Mouse (Mus musculus) cerebellum, postnatal 4 days (tissue): ENCODE results near the gene Krt79.

Experiments used
- DNase-seq, 2 experiments: peaks; one replicate each; pipeline ENCODE4 v3.0.0; 2022; ENCODE audit warnings: low spot score in 2 of 2, mixed read lengths in 1 of 2

The Krt79 gene

DNA sequence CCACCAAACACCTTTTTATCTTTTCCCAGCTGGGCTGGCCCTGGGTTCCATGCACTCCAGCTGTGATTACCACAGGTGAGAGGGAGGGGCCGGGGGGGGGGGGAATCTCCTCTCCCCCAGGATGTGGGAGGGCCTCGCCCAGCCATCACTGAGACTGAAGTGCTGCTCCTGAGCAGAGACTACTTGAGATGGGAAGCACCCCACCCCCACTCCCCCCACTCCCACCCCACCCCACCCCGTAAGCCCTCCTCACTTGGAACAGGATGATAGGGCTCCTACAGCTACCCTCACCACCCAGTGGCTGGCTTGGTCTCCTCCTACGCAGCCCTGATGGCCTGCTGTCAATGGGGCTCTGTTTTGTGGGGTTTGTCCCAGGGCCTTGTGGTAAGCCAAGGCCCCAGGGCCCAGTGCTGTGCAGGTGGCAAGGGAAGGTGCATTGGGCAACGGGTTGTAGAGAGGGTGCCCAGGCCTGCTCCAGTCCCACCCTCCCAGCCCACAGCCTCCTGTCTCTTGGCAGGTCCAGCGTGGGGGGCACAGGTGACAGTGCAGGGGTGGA lies at the start of gene Krt79:
Gene Krt79 (minus strand): TSS at position 51 of the 556 bp plus-strand sequence.
- no peak for DNase-seq

DNA sequence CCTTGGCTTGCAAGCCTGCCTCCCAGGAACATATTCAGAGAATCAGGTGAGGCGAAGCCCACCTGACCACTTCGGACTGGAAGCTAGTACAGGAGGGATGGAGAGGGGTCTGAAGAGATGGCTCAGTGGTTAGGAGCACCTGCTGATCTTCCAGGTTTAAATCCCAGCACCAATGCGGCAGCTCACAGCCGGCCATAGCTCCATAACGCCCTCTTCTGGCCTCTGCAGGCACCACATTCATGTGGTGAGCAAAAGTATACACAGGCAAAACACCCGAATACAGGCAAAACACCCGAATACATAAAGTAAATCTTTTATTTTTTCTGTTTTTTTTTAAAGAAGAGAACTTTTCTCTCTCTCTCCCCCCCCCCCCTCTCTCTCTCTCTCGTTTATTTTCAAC lies 48.6 kb upstream of the Krt79 start:
- DNase-seq: no peak

DNA sequence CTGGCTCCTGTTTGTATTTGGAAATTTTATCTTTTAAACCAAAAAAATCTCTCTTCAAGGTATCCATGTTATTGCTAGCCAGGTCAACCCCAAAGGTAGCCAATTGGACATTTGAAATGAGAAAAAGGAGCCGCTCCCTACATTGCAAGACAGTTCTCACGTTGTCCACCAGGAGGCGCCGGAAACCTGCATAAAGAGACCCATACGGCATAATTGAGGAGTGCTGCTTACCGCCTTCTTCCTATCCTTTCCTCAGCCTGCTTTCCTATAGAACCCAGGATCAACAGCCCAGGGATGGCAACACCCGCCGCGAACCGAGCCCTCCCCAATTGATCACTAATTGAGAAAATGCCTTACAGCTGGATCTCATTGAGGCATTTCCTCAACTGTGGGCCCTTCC lies 48.0 kb upstream of the Krt79 start:
- peak; percentile 84 to 89 for DNase-seq

DNA sequence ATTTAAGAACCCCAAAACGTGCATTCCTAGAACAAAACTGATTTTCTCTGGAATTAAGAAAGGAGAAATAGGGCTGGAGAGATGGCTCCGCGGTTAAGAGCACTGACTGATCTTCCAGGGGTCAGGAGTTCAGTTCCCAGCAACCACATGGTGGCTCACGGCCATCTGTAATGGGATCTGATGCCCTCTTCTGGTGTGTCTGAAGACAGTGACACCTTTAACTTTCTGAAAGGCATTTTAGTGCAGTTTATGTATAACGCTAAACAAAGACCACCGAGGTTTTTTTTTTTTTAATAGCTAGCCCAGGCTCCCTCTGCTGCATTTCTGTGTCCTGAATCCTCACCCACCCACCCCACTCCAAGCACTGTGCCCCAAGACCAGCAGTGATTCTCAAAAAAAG lies 44.6 kb upstream of the Krt79 start:
- no peak for DNase-seq

DNA sequence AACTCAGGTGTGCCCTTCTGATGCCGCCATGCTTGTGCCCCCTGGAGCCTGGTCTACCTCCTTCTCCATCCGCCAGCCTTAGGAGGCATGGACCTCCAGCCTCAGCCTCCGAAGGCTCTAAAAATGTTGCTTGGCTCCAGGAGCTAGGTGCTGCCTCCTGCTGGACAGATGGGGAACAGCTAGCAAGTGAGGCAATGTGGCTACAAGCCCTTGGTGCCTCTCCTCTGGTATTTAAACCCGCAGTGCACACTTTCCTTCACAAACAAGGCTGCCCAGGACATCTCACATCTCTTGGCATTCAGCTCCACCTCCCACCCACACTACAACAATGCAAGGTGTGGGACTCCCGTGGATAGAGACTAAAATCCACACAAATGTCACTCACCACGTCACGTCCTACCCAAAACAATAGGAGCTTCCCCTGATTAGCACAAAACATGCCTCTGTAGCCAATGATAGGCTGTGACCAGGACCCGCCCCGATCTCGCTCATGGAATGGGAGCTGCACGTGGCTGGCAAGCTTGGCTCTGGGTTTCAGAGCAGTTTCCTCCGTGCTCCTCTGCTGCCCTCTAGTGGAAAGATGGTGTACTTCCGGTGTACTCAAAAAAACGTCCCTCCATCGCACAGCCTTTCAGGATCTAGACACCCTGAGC lies 44.0 kb upstream of the Krt79 start:
- peak; percentile 88 to 95 for DNase-seq

DNA sequence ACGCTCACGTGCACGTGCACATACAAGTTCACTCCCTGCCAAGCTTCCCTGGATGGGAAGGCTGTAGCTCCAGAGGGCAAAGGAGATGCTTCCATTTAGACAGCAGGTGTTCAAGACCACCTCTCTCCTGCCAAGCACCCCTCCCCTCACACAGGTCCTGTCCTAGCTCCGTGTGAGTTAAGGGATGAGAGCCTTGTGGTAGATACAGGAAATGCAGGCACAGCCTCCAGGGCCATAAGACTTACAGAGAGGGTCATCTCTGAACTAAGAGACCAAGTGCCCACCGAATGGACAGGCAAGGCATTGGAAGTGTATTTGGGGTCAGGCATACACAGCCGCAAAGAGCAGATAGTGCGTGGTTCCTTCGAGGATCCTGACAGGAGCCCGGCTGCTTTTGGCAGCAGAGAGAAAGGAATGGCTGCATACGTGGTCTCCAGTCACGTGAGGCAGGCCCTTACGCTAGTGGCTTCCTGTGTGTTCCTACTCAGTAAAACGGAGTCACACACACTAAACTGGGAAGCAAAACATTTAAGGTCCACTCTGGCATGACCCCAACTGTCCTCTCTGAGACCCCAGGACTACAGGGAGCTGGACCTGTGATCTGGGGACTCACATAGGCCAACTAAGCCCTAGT lies 43.3 kb upstream of the Krt79 start:
- DNase-seq: no peak

DNA sequence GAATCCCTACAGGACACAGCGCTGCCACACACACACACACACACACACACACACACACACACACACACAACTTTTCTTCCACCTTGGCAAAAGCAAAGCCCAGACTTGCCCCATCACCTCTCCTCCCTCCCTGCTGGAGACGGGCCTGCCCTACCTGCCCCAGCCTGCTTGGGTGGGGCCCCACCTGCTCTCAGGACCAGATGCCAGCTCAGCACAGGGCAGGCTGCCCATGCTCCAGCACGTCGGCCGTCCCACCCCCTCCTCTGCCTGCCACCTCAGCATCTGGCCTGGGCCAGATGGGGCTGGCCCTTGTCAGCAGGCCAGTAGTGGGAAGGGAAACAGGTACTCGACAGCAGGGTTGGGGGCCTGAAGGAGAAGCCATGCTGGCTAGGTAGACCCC lies 40.7 kb upstream of the Krt79 start:
- no peak for DNase-seq

DNA sequence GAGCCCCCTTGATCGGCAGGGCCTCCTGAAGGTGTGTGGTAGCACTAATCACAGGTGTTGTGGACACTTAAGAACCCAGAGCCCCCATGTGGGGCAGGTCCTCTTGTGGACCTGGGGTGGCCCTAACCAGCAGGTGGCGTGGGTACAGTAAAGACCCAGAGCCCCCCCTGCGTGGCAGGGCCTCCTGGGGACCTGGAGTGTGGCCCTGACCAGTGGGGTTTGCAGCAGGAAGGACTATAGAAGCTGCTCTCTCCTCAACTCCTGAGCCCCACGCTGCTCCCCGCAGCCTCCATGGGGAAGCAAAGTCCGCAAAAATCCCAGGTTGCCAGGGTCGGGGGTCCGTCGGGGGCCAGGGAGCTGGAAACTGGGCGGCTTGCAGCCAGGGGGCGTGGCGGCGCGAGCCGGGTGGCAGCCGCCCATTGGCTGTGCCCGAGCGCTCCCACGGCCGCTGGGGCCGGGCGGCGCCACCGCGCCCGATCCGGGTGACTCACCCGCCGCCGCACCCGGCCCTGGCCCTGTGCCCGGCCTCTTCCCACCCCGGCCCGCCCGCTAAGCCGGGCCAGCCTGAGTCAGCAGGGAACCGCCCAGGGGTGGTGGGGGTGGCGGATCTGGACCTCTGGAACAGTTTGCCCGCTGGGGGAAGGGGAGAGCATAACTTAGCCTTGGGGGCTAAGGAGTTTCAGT lies 37.1 kb upstream of the Krt79 start:
- DNase-seq: peak; percentile 32 to 53

DNA sequence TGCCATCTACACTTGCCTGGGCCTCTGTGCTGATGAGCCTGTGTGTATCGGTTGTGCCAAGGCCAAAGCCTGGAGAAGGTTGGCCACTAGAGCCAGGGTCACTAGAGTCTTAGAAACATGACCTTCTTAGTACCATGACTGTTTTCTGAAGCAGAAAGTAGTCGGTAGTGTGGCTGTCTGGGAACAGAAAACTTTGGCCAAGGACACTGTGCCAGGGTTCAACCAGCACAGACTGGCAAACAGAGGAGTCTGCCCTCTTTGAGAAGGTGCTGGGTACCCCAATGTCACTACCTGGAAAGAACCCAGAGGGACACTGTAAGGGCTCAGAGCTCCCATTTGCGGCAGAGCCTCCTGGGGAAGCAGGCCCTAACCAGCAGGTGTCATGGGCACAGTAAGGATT lies 36.5 kb upstream of the Krt79 start:
- DNase-seq: no peak

DNA sequence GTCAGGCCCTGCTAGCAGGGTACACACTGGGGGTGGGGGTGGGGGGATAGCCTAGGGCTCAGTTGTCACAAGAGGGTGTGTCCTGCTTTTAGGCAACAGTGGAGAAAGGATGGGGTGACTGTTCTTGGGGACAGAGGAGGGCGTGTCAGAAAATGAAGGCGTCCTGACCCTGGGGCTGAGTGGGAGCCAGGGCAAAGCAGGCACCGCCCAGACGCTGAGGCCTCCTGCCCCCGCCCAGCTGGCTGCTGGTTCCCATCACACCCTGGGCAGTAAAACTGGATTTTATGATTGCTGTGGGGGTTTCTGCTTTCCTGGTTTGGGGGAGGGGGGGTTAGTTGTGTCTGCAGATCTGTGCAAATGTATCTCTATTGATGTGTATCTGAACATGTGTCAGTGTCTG lies 35.9 kb upstream of the Krt79 start:
- DNase-seq: no peak

DNA sequence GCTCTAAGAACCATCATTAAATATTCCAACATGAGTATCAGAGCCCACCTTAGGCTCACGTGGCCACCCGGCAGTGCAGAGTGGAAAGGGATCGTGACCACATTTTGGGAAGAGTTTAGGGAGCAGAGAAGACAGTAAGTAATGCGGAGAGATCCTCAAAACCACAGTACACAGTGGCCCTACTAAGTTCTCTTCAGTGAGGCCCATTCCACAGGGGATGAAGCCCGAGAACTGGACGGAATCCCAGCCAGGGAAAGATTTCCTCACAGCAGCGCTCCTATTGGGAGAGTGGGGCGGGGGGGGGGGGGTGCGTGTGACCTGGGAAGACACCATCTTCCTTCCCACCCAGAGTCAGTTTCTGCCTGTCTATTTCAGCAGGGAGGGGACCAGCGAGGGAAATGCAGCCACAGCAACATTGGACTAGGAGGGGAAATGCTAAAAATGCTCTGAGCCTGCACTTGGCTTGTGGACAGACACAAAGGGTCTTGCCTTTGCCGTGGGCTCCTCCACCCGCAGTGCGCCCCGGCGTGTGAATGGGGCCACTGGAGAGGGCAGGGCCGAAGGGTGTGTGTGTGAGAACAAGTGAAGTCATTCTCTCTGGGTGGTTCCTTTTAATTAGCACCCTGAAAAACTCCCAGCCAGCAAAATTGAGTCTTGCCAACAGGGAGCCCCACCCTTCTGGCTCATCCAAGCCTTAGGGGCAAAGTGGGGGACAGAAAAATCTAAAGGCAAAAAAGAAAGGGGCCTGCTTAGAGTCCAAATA lies 34.1 kb upstream of the Krt79 start:
- no peak for DNase-seq

DNA sequence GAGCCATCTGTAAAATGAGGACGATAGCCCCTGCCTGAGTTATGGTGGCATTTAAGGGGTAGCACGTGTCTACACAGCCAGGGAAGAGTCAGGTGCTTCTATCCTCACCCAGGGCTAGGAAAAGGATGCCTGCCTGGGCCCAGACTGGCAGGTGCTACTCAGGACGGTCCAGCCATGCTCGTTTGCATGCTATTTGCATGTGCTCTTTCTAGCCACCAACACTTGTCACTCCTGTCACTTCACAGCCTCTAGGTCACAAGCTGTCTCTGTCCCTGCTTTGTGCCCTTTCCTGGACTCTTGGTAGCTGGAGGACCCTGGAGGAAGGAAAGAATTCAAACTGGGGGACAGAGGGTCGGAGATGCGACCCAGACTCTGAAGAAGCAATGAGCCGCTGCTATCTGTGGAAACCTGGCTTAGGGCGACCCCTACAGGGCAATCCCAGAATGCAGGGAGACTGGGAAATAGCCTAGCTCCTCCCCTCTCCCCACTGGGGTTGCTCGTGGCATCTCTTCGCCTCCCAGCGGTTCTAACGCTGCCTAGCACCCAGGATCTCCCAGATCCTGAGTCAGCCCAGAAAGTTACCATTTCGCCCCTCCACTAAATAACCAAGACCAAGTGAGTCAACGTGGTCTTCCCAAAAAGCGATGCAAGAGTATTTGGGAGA lies 33.4 kb upstream of the Krt79 start:
- peak; percentile 99 to 100 for DNase-seq

DNA sequence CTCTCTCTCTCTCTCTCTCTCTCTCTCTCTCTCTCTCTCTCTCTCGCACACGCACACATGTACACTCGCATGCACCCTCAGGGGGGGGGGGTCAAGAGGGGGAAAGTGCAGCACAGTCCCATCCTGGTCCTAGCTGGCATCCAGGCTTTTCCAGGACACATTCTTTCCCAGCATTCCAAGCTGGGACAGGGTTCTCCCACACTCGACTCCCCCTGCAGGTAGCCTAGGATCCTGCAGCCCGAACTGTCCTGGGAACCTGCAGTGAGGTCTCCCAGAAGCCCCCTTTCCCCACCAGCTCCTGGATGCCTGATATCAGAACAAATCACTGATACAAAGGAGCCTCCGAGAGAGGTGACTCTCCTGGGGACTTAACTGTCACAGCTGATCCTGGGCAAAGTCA lies 30.4 kb upstream of the Krt79 start:
- DNase-seq: peak; percentile 45 to 68

DNA sequence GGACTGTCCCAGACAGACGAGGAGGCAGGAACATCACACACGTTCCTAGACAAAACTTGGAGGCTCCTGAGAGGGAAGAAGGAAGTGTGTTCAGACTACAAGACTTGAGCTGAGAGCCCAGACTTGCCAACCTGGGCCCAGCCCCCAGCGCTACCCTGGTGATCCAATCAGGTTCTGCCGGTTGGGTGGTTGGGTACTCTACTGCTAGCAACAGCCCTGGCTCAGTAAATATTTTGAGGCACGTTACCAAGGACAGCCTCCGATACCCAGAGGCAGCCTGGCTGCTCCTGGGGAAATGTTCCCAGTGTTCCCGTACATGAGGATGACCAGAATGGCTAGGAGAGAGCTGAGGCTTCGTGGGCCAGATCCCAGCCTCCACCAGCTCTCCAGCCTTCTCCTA lies 26.7 kb upstream of the Krt79 start:
- DNase-seq: no peak

DNA sequence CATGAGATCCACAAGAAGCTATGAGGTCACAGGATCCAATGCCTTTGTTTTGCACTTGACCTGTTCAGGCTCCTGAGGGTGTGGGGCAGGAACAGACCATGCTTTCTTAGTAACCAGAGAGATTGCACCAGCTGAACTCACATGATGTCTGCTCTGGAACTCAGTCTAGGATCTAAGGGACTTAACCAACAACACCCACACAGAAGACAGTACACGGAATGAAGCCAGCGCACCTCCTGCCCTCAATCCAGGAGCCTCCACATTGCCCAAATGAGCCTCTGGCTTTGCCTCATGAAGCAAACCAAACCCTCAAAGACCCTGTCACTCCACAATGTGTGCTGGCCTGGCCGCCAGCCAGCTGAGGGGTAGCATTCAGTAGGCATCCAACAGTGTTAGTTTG lies 18.8 kb upstream of the Krt79 start:
- DNase-seq: no peak

DNA sequence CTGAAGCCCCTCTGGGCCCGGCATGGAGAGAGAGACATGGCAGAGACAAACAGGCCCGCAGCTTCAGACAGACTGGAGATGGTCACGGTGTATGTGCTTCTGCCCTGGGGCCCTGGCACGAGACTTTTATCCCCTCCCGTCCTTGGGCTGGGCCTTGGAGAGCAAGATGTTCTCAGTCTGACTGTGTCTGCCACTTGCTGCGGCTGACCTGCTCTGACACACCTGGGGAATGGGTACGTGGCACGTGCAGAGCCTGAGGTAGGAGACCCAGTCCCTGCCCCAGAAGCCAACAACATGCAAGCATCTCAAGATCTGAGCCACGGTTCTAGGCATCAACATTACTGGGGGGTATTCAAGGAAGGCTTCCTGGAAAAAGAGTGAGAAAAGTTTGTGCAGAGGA lies 14.1 kb upstream of the Krt79 start, which contains the start of gene Krt78:
Gene Krt78 (minus strand): TSS at position 101 of the 400 bp plus-strand sequence.
- DNase-seq: no peak

DNA sequence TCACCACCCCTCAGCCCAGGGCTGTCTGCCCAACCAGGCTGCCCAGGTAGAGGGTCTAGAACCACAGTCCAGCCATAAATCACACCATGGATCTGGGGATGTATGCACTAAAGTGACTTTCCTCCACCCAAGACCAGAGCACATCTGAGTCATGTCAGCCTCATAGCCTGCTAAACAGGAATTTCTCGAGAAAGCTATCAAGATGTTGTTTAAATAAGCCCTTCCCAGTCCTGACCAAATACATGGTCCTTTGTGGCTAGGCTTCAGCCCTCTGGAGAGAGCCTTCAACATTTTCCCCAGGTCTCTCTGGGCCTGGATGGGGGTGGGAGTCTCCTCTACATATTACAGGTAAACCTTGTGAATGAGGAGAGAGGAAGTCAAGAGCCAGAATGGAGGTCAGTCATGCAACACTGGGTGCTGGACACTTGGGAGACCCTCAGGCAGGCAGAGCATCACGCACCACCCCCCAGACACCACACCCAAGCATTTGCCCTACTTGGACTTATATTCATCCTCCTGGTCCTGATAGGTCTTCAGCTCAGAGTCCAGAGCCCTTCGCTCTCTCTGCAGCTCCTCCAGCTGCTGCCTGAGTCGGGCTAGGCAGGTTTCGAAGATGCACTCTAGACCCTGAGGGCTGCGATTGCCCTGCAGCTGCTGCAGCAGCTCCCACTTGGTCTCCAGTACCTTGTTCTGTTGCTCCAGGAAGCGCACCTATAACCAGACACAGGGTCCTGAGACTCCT lies 12.8 kb upstream of the Krt79 start:
- DNase-seq: no peak

DNA sequence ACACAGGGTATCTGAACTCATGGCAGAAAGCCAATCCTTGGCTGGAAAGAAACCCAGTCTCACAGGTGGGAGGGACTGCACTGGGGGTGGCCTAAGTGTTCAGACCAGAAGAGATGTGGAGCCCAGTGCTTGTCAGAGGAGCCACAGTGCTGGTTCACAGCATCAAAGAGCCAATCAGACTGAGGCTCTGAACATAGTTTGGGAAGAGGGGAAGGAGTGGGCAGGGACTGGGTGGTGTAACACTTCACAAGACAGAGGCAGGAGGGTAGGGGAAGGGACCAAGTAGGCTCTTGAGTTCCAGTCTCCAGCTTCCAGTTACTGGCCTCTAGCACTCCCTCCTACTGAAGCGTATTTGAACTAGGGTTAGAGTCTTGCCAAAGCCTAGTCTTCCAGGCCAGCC lies 5.3 kb upstream of the Krt79 start:
- DNase-seq: no peak

DNA sequence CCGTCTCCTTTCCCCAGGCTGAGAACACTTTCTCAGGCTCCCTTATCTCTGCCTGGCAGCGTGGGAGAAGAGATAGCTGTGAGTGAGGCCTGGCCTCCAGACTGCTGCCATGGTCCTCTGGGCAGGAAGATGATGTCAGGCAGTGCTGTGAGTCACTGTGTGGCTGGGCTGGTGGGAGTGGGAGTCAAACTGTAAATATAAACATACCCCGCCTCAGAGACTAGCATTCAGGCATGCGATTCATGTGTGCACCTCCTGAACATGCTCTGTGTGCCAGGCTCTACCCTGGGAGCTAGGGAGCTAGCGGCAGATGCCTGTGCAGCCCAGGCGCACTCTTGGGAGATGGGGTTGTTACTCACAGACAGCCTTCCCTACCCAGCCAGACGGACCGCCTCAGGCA lies 1.8 kb upstream of the Krt79 start:
- DNase-seq: no peak

DNA sequence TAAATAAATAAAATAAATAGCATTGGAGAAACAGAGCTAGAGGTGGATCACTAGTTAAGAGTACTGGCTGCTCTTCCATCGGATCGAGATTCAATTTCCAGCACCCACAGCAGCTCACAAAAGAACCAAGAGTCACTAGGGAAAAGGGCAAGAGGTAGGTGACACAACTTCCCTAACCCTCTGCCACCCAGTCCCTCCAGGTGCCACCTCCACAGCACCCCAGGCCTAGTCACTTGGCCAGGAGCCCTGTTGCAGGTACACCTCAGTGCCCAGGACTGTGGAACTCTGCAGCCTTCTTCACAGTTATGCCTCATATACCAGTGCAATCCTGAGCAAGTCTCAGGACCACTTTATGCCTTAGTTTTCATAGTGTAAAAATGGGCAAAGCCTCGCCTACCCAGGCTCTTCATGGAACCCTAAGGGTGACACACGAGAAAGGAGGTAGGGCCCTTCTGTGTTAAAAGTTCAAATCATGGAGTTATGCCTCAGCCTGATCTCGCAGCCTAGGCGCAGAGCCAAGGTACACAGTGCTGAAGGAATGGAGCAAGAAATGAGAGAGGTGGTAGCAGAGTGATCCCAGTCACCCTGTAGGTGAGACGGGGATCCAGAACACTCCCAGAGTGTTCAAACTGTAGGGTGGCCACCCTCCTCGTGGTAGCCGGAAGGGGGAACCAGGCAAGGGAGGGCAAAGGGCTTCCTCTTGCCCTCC lies 1.4 kb downstream of the Krt79 start:
- DNase-seq: no peak
